Mouse (Mus musculus) small intestine, adult 2 months (tissue): Measurements from ENCODE around the gene Syndig1. TPM values are rescaled to one million over a fixed set of nuclear protein-coding genes. Genes with fewer than 3 reads are reported as not detected.

Experiments used
- H3K27ac ChIP-seq: fragments of 200-500 bp; 2 replicates; pipeline ENCODE4 v1.5.1; 2012; ENCODE audit warnings: low read depth, low read length, control low read depth, inconsistent platforms; ENCODE audit not compliant: insufficient read depth
- H3K27me3 ChIP-seq: fragments of 200-500 bp; 2 replicates; pipeline ENCODE4 v1.6.1; 2012; ENCODE audit warnings: mild to moderate bottlenecking, moderate library complexity, low read length, inconsistent platforms; ENCODE audit not compliant: control insufficient read depth, insufficient read depth
- H3K36me3 ChIP-seq: fragments of 200-500 bp; 2 replicates; pipeline ENCODE4 v1.6.1; 2012; ENCODE audit warnings: mild to moderate bottlenecking, low read length, control low read depth, inconsistent platforms; ENCODE audit not compliant: control insufficient read depth, insufficient read depth
- H3K4me1 ChIP-seq: fragments of 200-500 bp; 2 replicates; pipeline ENCODE4 v1.6.1; 2012; ENCODE audit warnings: low read length, inconsistent platforms, mixed read lengths; ENCODE audit not compliant: control insufficient read depth, insufficient read depth, insufficient read length
- H3K4me3 ChIP-seq: fragments of 200-500 bp; 2 replicates; pipeline ENCODE4 v1.5.1; 2012; ENCODE audit warnings: low read depth, mild to moderate bottlenecking, control low read depth, inconsistent platforms, low read length, moderate library complexity
- CTCF ChIP-seq: fragments of 200-500 bp; IDR thresholded peaks from 2 replicates; pipeline ENCODE4 v1.5.1; 2012; ENCODE audit warnings: low read depth, mild to moderate bottlenecking, control low read depth, inconsistent platforms, low read length, moderate library complexity, mixed read lengths; ENCODE audit not compliant: insufficient replicate concordance, insufficient read length; ENCODE audit errors: extremely low read depth
- POLR2A ChIP-seq: fragments of 200-500 bp; IDR thresholded peaks from 2 replicates; pipeline ENCODE4 v1.6.1; 2012; ENCODE audit warnings: low read depth, mild to moderate bottlenecking, control low read depth, inconsistent platforms, low read length, moderate library complexity
- WGBS: fragments of 180-500 bp; shearing (Covaris S2); methylation state at CpG from one replicate; pipeline ENCODE4 v1.1.7; 2018; 5-methylcytosine and 5-hydroxymethylcytosine counted together
- polyA plus RNA-seq: library from polyadenylated mRNA; depleted of rRNA; stranded (reverse); fragments of >200 nt; gene quantifications from 2 replicates; pipeline ENCODE4 v1.2.3, GENCODE M21; 2012; rRNA removed

Syndig1 gene
- polyA plus RNA-seq, 1 experiment: 1.4 TPM

DNA sequence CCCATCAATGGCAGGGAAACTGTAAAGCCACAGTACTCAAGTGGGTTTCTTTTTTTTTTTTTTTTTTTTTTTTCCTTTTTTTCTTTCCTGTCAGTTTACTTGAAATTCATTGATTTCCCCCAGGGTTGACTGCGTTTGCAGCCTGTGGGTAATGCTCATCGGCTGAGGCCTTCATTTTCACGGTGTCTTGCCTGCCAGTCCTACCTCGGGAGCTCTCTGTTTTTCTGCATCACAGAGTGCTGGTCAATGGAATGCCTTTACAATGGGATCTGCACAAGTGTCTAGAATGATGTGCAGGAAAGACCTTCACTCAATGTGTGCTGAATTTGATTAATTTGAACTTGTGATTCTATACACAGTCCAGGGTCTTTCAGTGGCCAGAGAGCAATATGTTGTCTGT, 184.8 kb downstream of the Syndig1 start:
- TF ChIP-seq CTCF (no peak), POLR2A (no peak)
- Histone ChIP-seq H3K4me1 (no peaks in the 10 kb centered on the region), H3K4me3 (no peak overlapping the region), H3K27ac (no peak overlapping the region), H3K27me3 (no peaks in the 10 kb centered on the region), H3K36me3 (no peaks in the 10 kb centered on the region)
- 65% methylated on average over 4 of the region's 4 CpGs for WGBS

DNA sequence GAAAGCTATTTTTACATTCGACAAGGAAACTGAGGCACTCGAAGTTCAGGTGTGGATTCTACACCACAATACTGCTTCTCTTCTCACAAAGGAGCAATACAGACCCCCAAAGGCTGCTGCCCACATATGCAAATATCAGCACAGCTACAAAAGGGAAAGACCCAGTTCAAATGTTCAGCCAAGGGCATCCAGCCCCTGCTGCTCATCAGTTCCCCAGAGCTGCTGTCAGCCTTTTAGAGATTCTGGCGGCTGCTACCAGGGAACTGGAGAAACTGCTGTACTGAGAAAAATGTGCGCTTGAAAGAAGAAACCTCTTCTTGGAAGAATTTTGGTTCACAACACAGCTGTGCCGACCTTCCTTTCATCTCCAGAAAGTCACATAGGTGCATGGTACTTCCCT, 187.3 kb downstream of the Syndig1 start:
- Histone ChIP-seq H3K36me3 (no peaks in the 10 kb centered on the region), H3K4me1 (no peaks in the 10 kb centered on the region), H3K27ac (no peak overlapping the region), H3K4me3 (no peak overlapping the region), H3K27me3 (no peaks in the 10 kb centered on the region)
- TF ChIP-seq CTCF (no peak), POLR2A (no peak)
- WGBS: 75% methylated on average over 5 of the region's 5 CpGs

- Histone ChIP-seq H3K27me3 (no peaks in the 10 kb centered on the region), H3K4me1 (no peaks in the 10 kb centered on the region), H3K4me3 (no peak overlapping the region), H3K27ac (no peak overlapping the region), H3K36me3 (no peaks in the 10 kb centered on the region)
- 44% methylated on average over 2 of the region's 2 CpGs for WGBS
- TF ChIP-seq CTCF (no peak), POLR2A (no peak)
Observed at GRCm38 (mm10) chr2:150020706-150021105, 191.7 kb downstream of the Syndig1 start.

DNA sequence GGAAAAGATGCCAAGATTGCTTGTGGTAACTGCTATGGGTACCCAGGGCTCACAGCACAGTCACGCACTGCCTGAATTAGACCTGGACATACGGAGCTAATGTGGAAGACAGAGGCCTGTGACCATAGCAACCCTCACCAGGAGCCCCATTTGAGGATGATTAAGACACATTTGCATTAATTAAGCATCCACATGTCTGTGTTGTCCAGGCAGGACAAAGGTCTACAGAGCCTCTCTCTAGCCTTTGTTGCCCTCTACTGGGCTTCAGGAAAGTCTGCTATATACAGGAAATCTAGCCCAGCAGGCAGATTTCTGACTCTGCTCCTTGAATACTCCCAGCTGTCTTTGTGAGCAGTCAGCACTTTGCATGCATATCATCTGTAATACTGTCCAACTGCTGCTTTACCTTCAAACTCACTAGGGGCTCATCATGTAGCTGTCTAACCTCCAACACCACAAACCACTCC, 194.9 kb downstream of the Syndig1 start:
- no peaks in the 10 kb centered on the region for H3K4me1 ChIP-seq
- no peak overlapping the region for H3K27ac ChIP-seq
- H3K4me3 ChIP-seq: no peak overlapping the region
- no peaks in the 10 kb centered on the region for H3K27me3 ChIP-seq
- H3K36me3 ChIP-seq: no peaks in the 10 kb centered on the region
- TF ChIP-seq POLR2A (no peak), CTCF (no peak)
- WGBS: 53% methylated on average over 2 of the region's 2 CpGs

DNA sequence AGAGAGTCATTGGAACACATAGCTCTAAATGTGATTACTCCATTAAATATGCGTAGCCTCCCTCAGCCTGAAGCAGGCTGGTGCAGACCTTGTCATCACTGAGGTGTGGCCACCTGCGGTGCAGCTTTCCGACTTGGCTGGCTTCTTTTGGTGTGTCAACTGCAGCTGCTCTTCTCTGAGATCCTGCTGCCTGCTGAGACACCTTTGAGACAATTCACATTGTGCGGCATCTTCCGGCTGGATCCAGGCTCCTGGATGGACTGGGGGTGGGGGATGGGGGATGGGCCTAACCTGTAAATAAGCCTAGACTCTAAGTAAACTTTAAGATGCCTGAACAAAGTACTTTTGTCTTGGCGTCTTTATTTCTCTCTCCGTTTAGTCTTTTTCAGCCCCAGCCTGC, 214.5 kb downstream of the Syndig1 start:
- Histone ChIP-seq H3K4me1 (no peaks in the 10 kb centered on the region), H3K27ac (no peak overlapping the region), H3K4me3 (no peak overlapping the region), H3K36me3 (no peaks in the 10 kb centered on the region), H3K27me3 (no peaks in the 10 kb centered on the region)
- 88% methylated on average over 7 of the region's 7 CpGs for WGBS
- TF ChIP-seq POLR2A (no peak), CTCF (no peak)

Other genes with a start within 250 kb of the Syndig1 start
- gene C530025M09Rik, start 2.0 kb downstream of the Syndig1 start, polyA plus RNA-seq: not detected in 2 replicates